Mouse (Mus musculus) small intestine, adult 2 months (tissue): ENCODE data around the gene Atxn2. TPM values are rescaled to one million over a fixed set of nuclear protein-coding genes. Genes with fewer than 3 reads are reported as not detected.
A peak's percentile ranks its signal among the peaks of the same experiment; 100 is the strongest.

ENCODE experiments used
- H3K27ac ChIP-seq: fragments of 200-500 bp; 2 replicates; pipeline ENCODE4 v1.5.1; 2012; ENCODE audit warnings: low read depth, low read length, control low read depth, inconsistent platforms; ENCODE audit not compliant: insufficient read depth
- H3K27me3 ChIP-seq: fragments of 200-500 bp; 2 replicates; pipeline ENCODE4 v1.6.1; 2012; ENCODE audit warnings: mild to moderate bottlenecking, moderate library complexity, low read length, inconsistent platforms; ENCODE audit not compliant: control insufficient read depth, insufficient read depth
- H3K36me3 ChIP-seq: fragments of 200-500 bp; 2 replicates; pipeline ENCODE4 v1.6.1; 2012; ENCODE audit warnings: mild to moderate bottlenecking, low read length, control low read depth, inconsistent platforms; ENCODE audit not compliant: control insufficient read depth, insufficient read depth
- H3K4me1 ChIP-seq: fragments of 200-500 bp; 2 replicates; pipeline ENCODE4 v1.6.1; 2012; ENCODE audit warnings: low read length, inconsistent platforms, mixed read lengths; ENCODE audit not compliant: control insufficient read depth, insufficient read depth, insufficient read length
- H3K4me3 ChIP-seq: fragments of 200-500 bp; 2 replicates; pipeline ENCODE4 v1.5.1; 2012; ENCODE audit warnings: low read depth, mild to moderate bottlenecking, control low read depth, inconsistent platforms, low read length, moderate library complexity
- CTCF ChIP-seq: fragments of 200-500 bp; IDR thresholded peaks from 2 replicates; pipeline ENCODE4 v1.5.1; 2012; ENCODE audit warnings: low read depth, mild to moderate bottlenecking, control low read depth, inconsistent platforms, low read length, moderate library complexity, mixed read lengths; ENCODE audit not compliant: insufficient replicate concordance, insufficient read length; ENCODE audit errors: extremely low read depth
- POLR2A ChIP-seq: fragments of 200-500 bp; IDR thresholded peaks from 2 replicates; pipeline ENCODE4 v1.6.1; 2012; ENCODE audit warnings: low read depth, mild to moderate bottlenecking, control low read depth, inconsistent platforms, low read length, moderate library complexity
- WGBS: fragments of 180-500 bp; shearing (Covaris S2); methylation state at CpG from one replicate; pipeline ENCODE4 v1.1.7; 2018; 5-methylcytosine and 5-hydroxymethylcytosine counted together
- polyA plus RNA-seq: library from polyadenylated mRNA; depleted of rRNA; stranded (reverse); fragments of >200 nt; gene quantifications from 2 replicates; pipeline ENCODE4 v1.2.3, GENCODE M21; 2012

Atxn2 gene
- polyA plus RNA-seq, 1 experiment, result 108 TPM

DNA sequence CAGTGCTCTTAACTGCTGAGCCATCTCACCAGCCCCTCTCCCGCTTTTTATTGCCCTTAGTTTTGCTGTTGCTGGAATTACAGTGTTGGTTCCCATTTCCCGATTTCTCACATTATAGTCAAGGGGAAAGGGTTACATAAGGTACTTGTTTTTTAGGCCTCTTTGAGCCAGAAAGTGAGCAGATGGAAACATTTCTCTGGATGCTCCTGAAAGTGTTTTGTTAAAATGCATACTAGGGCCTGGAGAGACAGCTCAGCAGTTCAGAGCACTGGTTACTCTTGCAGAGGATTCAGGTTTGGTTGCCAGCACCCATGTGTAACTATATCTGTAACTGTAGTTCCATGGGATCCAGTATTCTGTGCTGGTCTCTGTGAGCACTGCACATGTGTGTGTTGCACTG lies 97.1 kb downstream of the Atxn2 start:
- Histone ChIP-seq H3K4me3 (no peak overlapping the region), H3K27ac (no peak overlapping the region), H3K36me3 (peaks cover 55% of the 10 kb centered on the region), H3K27me3 (no peaks in the 10 kb centered on the region), H3K4me1 (no peaks in the 10 kb centered on the region)
- WGBS, result 82% methylated on average over 2 of the region's 2 CpGs
- TF ChIP-seq POLR2A, result no peak
- TF ChIP-seq CTCF, result no peak

DNA sequence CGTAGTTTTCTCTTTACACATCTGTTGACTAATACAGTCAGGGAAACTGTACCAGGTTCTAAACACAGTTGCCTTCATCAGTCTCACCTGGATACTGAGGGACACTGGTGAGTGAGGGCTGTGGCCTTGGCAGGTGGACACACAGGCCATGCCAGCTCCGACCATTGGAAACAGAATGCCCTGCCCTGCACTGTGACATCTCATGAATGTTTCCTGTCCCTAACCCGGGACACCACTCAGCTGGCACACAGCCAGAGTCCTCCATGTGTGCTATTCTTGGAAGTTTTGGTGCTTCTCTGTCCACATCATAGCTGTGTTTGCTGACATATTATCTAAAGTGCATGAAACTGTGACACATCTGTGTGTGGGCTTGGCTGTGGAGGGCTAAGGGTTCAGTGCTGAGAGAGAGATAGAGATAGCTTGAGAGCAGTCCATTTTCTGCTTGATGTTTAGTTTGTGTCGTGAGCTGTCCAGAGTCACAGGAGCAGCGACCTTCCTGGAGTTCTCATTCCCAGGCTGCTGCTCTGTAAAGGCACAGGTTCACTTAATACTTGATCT lies 98.6 kb downstream of the Atxn2 start:
- H3K27ac ChIP-seq, result no peak overlapping the region
- H3K36me3 ChIP-seq, result peaks cover 56% of the 10 kb centered on the region
- TF ChIP-seq POLR2A, result no peak
- 60% methylated on average over 5 of the region's 5 CpGs for WGBS
- H3K4me1 ChIP-seq, result no peaks in the 10 kb centered on the region
- H3K4me3 ChIP-seq, result no peak overlapping the region
- H3K27me3 ChIP-seq, result no peaks in the 10 kb centered on the region

GRCm38 (mm10) chr5:121810331-121811151 lies 99.4 kb downstream of the Atxn2 start:
- Histone ChIP-seq H3K4me3 (no peak overlapping the region), H3K4me1 (no peaks in the 10 kb centered on the region), H3K36me3 (peaks cover 53% of the 10 kb centered on the region), H3K27ac (no peak overlapping the region), H3K27me3 (no peaks in the 10 kb centered on the region)
- WGBS, result 84% methylated on average over 17 of the region's 17 CpGs
- no peak for TF ChIP-seq CTCF
- TF ChIP-seq POLR2A, result no peak

DNA sequence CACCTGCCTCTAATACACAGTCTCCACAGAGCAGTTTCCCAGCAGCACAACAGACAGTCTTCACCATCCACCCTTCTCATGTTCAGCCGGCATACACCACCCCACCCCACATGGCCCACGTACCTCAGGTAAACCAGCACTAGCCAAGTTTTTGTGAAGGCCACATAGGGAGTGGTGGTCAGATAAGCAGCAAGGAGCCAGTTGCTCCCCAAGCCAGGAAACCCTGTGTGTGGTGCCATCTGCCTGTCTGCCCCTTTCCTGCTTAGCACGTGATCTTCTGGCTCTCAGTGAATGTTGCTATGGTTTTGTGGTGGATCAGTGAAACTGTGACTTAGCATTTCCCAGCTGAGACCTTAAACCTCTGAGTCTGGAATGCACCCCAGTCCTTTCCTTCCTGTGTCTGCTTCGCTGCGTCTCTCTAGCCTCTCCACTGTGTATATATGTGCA lies 100.4 kb downstream of the Atxn2 start:
- no peak for TF ChIP-seq CTCF
- no peak for TF ChIP-seq POLR2A
- Histone ChIP-seq H3K27ac (no peak overlapping the region), H3K36me3 (peaks cover 57% of the 10 kb centered on the region), H3K27me3 (no peaks in the 10 kb centered on the region), H3K4me1 (no peaks in the 10 kb centered on the region), H3K4me3 (no peak overlapping the region)
- 85% methylated on average over 5 of the region's 5 CpGs for WGBS

- TF ChIP-seq CTCF, result no peak
- no peak for TF ChIP-seq POLR2A
- Histone ChIP-seq H3K27ac (no peak overlapping the region), H3K36me3 (peaks cover 65% of the 10 kb centered on the region), H3K4me3 (no peak overlapping the region), H3K4me1 (no peaks in the 10 kb centered on the region), H3K27me3 (no peaks in the 10 kb centered on the region)
- 79% methylated on average over 7 of the region's 7 CpGs for WGBS
Measured at GRCm38 (mm10) chr5:121812526-121813243, 101.5 kb downstream of the Atxn2 start.

DNA sequence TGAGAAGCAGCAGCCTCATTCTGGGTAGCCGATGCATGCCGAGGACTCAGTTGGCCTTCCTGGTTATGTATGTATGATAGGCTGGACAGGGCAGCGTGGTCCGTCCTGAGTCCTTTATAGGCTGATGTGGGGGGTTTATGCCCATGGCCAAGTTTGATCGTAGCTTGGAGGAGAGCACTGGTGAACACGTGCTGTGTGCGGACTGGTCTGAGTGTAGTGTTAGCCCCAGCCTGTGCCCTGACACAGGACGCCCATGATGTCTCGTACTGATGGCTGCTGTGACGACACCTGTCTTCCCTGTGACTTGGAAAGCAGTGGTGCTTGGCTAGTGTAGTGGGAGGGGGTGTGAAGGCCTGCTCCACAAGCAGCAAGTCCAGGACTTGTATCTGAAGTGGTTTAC lies 102.6 kb downstream of the Atxn2 start:
- no peaks in the 10 kb centered on the region for H3K27me3 ChIP-seq
- TF ChIP-seq CTCF (no peak), POLR2A (no peak)
- H3K4me1 ChIP-seq, result 0 out of 2 replicates have a peak, but pooled peaks cover 4% of the 10 kb centered on the region
- no peak overlapping the region for H3K4me3 ChIP-seq
- no peak overlapping the region for H3K27ac ChIP-seq
- H3K36me3 ChIP-seq, result peaks cover 73% of the 10 kb centered on the region
- 92% methylated on average over 10 of the region's 10 CpGs for WGBS

- TF ChIP-seq POLR2A (no peak), CTCF (peak; percentile 44; the same call in 1 of the 2 replicates)
- Histone ChIP-seq H3K4me3 (no peak overlapping the region), H3K27me3 (no peaks in the 10 kb centered on the region), H3K36me3 (peaks cover 73% of the 10 kb centered on the region), H3K4me1 (peaks cover 12% of the 10 kb centered on the region; the same call in 1 of the 2 replicates), H3K27ac (no peak overlapping the region)
- 33% methylated on average over 3 of the region's 3 CpGs for WGBS
Measured at GRCm38 (mm10) chr5:121815067-121815466, 103.9 kb downstream of the Atxn2 start.
